Mouse (Mus musculus) CH12.LX (cell line): ENCODE data around the gene Setdb2. TPM values are rescaled to one million over a fixed set of nuclear protein-coding genes. Genes with fewer than 3 reads are reported as not detected.

Experiments used
- DNase-seq: peaks from one replicate; pipeline ENCODE4 v3.0.0-alpha.2; 2013; ENCODE audit errors: extremely low read depth
- H3K27ac ChIP-seq: 2 replicates; pipeline ENCODE4 v1.5.1; 2012; ENCODE audit warnings: low read depth, mild to moderate bottlenecking, control low read depth, moderate library complexity; ENCODE audit not compliant: insufficient read depth
- H3K27me3 ChIP-seq: replicated peaks from 2 replicates; pipeline ENCODE3; 2012; ENCODE audit warnings: inconsistent platforms
- H3K36me3 ChIP-seq, 2 experiments: replicated peaks in 1 of 2; 2 replicates each; pipeline versions ENCODE3 to v1.6.1; 2012; ENCODE audit warnings: inconsistent platforms in 1 of 2, low read length in 1 of 2, mild to moderate bottlenecking in 1 of 2, mixed read lengths in 1 of 2, moderate library complexity in 1 of 2; ENCODE audit not compliant: control insufficient read depth in 1 of 2, insufficient read depth in 1 of 2
- H3K4me1 ChIP-seq, 2 experiments: 2 replicates each; pipeline ENCODE4 v1.6.1; 2012; ENCODE audit warnings: inconsistent platforms in 1 of 2, moderate library complexity in 1 of 2; ENCODE audit not compliant: insufficient read depth in 2 of 2, control insufficient read depth in 1 of 2
- H3K4me2 ChIP-seq: 2 replicates; pipeline ENCODE4 v1.6.1; 2012; ENCODE audit warnings: low read depth, mild to moderate bottlenecking, control low read depth; ENCODE audit not compliant: poor library complexity, insufficient read depth, severe bottlenecking
- H3K4me3 ChIP-seq, 3 experiments: fragments of 150-350 bp in 1 of 3; sonication (generic) in 1 of 3; replicated peaks in 1 of 3; 2 replicates each; pipeline versions ENCODE3 to v1.5.1; 2011 to 2012; ENCODE audit warnings: low read depth in 2 of 3, low read length in 2 of 3, mild to moderate bottlenecking in 2 of 3, moderate library complexity in 2 of 3, control low read depth in 1 of 3, improper control_type of control experiment in 1 of 3, inconsistent platforms in 1 of 3, mixed read lengths in 1 of 3; ENCODE audit not compliant: poor library complexity in 1 of 3
- H3K79me2 ChIP-seq: replicated peaks from 2 replicates; pipeline ENCODE4 v1.6.1; 2012; ENCODE audit warnings: mild to moderate bottlenecking, moderate library complexity; ENCODE audit not compliant: control insufficient read depth, poor library complexity, insufficient read depth, severe bottlenecking; ENCODE audit errors: extremely low read depth
- H3K9ac ChIP-seq: 2 replicates; pipeline ENCODE4 v1.6.1; 2012; ENCODE audit warnings: low read depth, mild to moderate bottlenecking, control low read depth, moderate library complexity; ENCODE audit not compliant: insufficient read depth
- H3K9me3 ChIP-seq: replicated peaks from 2 replicates; pipeline ENCODE3; 2012; ENCODE audit warnings: low read length, inconsistent platforms, mixed read lengths
- CHD1 ChIP-seq: IDR thresholded peaks from 2 replicates; pipeline ENCODE4 v1.6.1; 2012; ENCODE audit warnings: low read depth, low read length, improper control_type of control experiment, inconsistent platforms
- CHD2 ChIP-seq: IDR thresholded peaks from 2 replicates; pipeline ENCODE4 v1.6.1; 2011; ENCODE audit warnings: low read length, improper control_type of control experiment
- ELF1 ChIP-seq: IDR thresholded peaks from 2 replicates; pipeline ENCODE4 v1.6.1; 2014; ENCODE audit warnings: low read depth, mild to moderate bottlenecking, inconsistent platforms, low read length, improper control_type of control experiment
- EP300 ChIP-seq: IDR thresholded peaks from 2 replicates; pipeline ENCODE4 v1.6.1; 2011; ENCODE audit warnings: low read length, improper control_type of control experiment
- ETS1 ChIP-seq: conservative IDR thresholded peaks from 2 replicates; pipeline ENCODE4 v1.6.1; 2012; ENCODE audit warnings: low read depth, mild to moderate bottlenecking, inconsistent platforms, low read length, improper control_type of control experiment, moderate library complexity
- GABPA ChIP-seq: IDR thresholded peaks from 2 replicates; pipeline ENCODE4 v1.6.1; 2012; ENCODE audit warnings: low read depth, low read length, improper control_type of control experiment, inconsistent platforms; ENCODE audit not compliant: insufficient replicate concordance
- HCFC1 ChIP-seq: IDR thresholded peaks from 2 replicates; pipeline ENCODE4 v1.6.1; 2012; ENCODE audit warnings: low read depth, mild to moderate bottlenecking, inconsistent platforms, low read length, improper control_type of control experiment
- IRF4 ChIP-seq: IDR thresholded peaks from 2 replicates; pipeline ENCODE4 v1.6.1; 2014; ENCODE audit warnings: low read depth, mild to moderate bottlenecking, inconsistent platforms, low read length, improper control_type of control experiment
- JUN ChIP-seq: IDR thresholded peaks from 2 replicates; pipeline ENCODE4 v1.6.1; 2011; ENCODE audit warnings: low read depth, mild to moderate bottlenecking, low read length, improper control_type of control experiment, moderate library complexity; ENCODE audit not compliant: insufficient read depth
- JUND ChIP-seq: conservative IDR thresholded peaks from 2 replicates; pipeline ENCODE4 v1.6.1; 2011; ENCODE audit warnings: low read depth, low read length, improper control_type of control experiment
- KAT2A ChIP-seq: IDR thresholded peaks from 2 replicates; pipeline ENCODE4 v1.6.1; 2012; ENCODE audit warnings: low read length, improper control_type of control experiment, inconsistent platforms; ENCODE audit not compliant: insufficient replicate concordance
- MAZ ChIP-seq: IDR thresholded peaks from 2 replicates; pipeline ENCODE4 v1.6.1; 2012; ENCODE audit warnings: low read depth, mild to moderate bottlenecking, inconsistent platforms, low read length, improper control_type of control experiment, moderate library complexity
- MEF2A ChIP-seq: IDR thresholded peaks from 2 replicates; pipeline ENCODE4 v1.6.1; 2014; ENCODE audit warnings: low read depth, mild to moderate bottlenecking, inconsistent platforms, low read length, improper control_type of control experiment, borderline replicate concordance
- MXI1 ChIP-seq: IDR thresholded peaks from 2 replicates; pipeline ENCODE4 v1.6.1; 2011; ENCODE audit warnings: mild to moderate bottlenecking, low read depth, low read length, improper control_type of control experiment
- NELFE ChIP-seq: IDR thresholded peaks from 2 replicates; pipeline ENCODE4 v1.6.1; 2011; ENCODE audit warnings: low read depth, low read length, improper control_type of control experiment
- NRF1 ChIP-seq: IDR thresholded peaks from 2 replicates; pipeline ENCODE4 v1.6.1; 2014; ENCODE audit warnings: low read depth, mild to moderate bottlenecking, inconsistent platforms, low read length, improper control_type of control experiment, moderate library complexity
- PAX5 ChIP-seq: IDR thresholded peaks from 2 replicates; pipeline ENCODE4 v1.6.1; 2012; ENCODE audit warnings: low read length, inconsistent platforms, mixed read lengths
- POLR2AphosphoS2 ChIP-seq: IDR thresholded peaks from 2 replicates; pipeline ENCODE4 v1.6.1; 2011; ENCODE audit warnings: low read depth, low read length, improper control_type of control experiment
- RAD21 ChIP-seq: IDR thresholded peaks from 2 replicates; pipeline ENCODE4 v1.6.1; 2011; ENCODE audit warnings: low read depth, mild to moderate bottlenecking, low read length, improper control_type of control experiment, moderate library complexity
- RCOR1 ChIP-seq: conservative IDR thresholded peaks from 2 replicates; pipeline ENCODE4 v1.6.1; 2012; ENCODE audit warnings: low read depth, mild to moderate bottlenecking, inconsistent platforms, low read length, improper control_type of control experiment
- SMC3 ChIP-seq: IDR thresholded peaks from 2 replicates; pipeline ENCODE4 v1.6.1; 2011; ENCODE audit warnings: low read depth, low read length, improper control_type of control experiment
- TCF12 ChIP-seq: IDR thresholded peaks from 2 replicates; pipeline ENCODE4 v1.6.1; 2014; ENCODE audit warnings: low read depth, mild to moderate bottlenecking, inconsistent platforms, low read length, improper control_type of control experiment
- UBTF ChIP-seq: IDR thresholded peaks from 2 replicates; pipeline ENCODE4 v1.6.1; 2012; ENCODE audit warnings: low read depth, mild to moderate bottlenecking, inconsistent platforms, low read length, improper control_type of control experiment, moderate library complexity
- USF2 ChIP-seq: conservative IDR thresholded peaks from 2 replicates; pipeline ENCODE4 v1.6.1; 2011; ENCODE audit warnings: low read depth, low read length, improper control_type of control experiment
- ZC3H11A ChIP-seq: IDR thresholded peaks from 2 replicates; pipeline ENCODE4 v1.6.1; 2012; ENCODE audit warnings: low read depth, mild to moderate bottlenecking, inconsistent platforms, low read length, improper control_type of control experiment
- ZKSCAN1 ChIP-seq: IDR thresholded peaks from 2 replicates; pipeline ENCODE4 v1.6.1; 2012; ENCODE audit warnings: low read depth, inconsistent platforms, low read length, improper control_type of control experiment, borderline replicate concordance
- ZMIZ1 ChIP-seq: IDR thresholded peaks from 2 replicates; pipeline ENCODE4 v1.6.1; 2012; ENCODE audit warnings: low read depth, mild to moderate bottlenecking, inconsistent platforms, low read length, improper control_type of control experiment
- ZNF384 ChIP-seq: IDR thresholded peaks from 2 replicates; pipeline ENCODE4 v1.6.1; 2012; ENCODE audit warnings: low read depth, low read length, improper control_type of control experiment, inconsistent platforms
- dilution Hi-C: fragments of 300-500 bp; cut with MboI; formaldehyde crosslinking; loops from 2 replicates; pipeline ENCODE4 v1.14.3; 2020; ENCODE audit warnings: low sequenced_read_pairs; ENCODE audit not compliant: extremely low pct_unique_long_range_greater_than_20kb, extremely low pct_ligation_motif_present
- in situ Hi-C: fragments of 300-500 bp; cut with MboI; formaldehyde crosslinking; loops from 3 replicates; pipeline ENCODE4 v1.14.3; 2019; ENCODE audit warnings: low sequenced_read_pairs, low pct_ligation_motif_present, low pct_unique_long_range_greater_than_20kb, mixed read lengths
- polyA plus RNA-seq: library from polyadenylated mRNA; unstranded; fragments of >175 nt; gene quantifications from 2 replicates; pipeline ENCODE4 v1.2.1, GENCODE M21; 2012; ENCODE audit warnings: low read depth; ENCODE audit not compliant: insufficient read length
- total RNA-seq, 2 experiments: library from RNA; depleted of rRNA; stranded (reverse); fragments of 300-350 nt in 1 of 2; fragments of >200 nt in 1 of 2; gene quantifications; 2 replicates each; pipeline ENCODE4 v1.2.3; 2012 to 2014

Gene Setdb2
- total and polyA plus RNA-seq, 3 experiments = 13.3 to 37.3 (median 14.7) TPM

GRCm38 (mm10) chr14:59430556-59430955 lies 10.1 kb downstream of the Setdb2 start:
- H3K36me3 ChIP-seq = peaks cover 12 to 37% of the 10 kb centered on the region in 2 experiments
- TF ChIP-seq KAT2A = no peak
- no peak for TF ChIP-seq ETS1
- TF ChIP-seq TCF12 = no peak
- TF ChIP-seq ZC3H11A = no peak
- no peak for TF ChIP-seq UBTF
- no peak for TF ChIP-seq ZKSCAN1
- TF ChIP-seq EP300 = no peak
- TF ChIP-seq GABPA = no peak
- TF ChIP-seq RCOR1 = no peak
- no peak for TF ChIP-seq MEF2A
- TF ChIP-seq ELF1 = no peak
- TF ChIP-seq POLR2AphosphoS2 = no peak
- no peak for TF ChIP-seq HCFC1
- TF ChIP-seq CHD1 = no peak
- TF ChIP-seq USF2 = no peak
- TF ChIP-seq ZMIZ1 = no peak
- TF ChIP-seq JUN = no peak
- no peak for TF ChIP-seq PAX5
- no peak for TF ChIP-seq IRF4
- no peak overlapping the region for H3K4me2 ChIP-seq
- dilution Hi-C loops (no loop called here), in situ Hi-C loops (no loop called here)
- H3K4me1 ChIP-seq = peaks cover 0 to 23% of the 10 kb centered on the region in 2 experiments; a peak in 2 of 4 replicates
- peaks cover 10% of the 10 kb centered on the region for H3K9me3 ChIP-seq
- H3K9ac ChIP-seq = no peak overlapping the region
- no peaks in the 10 kb centered on the region for H3K27me3 ChIP-seq
- H3K27ac ChIP-seq = no peak overlapping the region
- no peaks in the 10 kb centered on the region for H3K79me2 ChIP-seq
- DNase-seq = no peak
- H3K4me3 ChIP-seq = no peak overlapping the region

- TF ChIP-seq JUND = no peak
- no peak for TF ChIP-seq KAT2A
- no peak for TF ChIP-seq CHD2
- TF ChIP-seq SMC3 = no peak
- no peak for TF ChIP-seq CHD1
- no peak for TF ChIP-seq NRF1
- no peak for TF ChIP-seq ZMIZ1
- TF ChIP-seq MAZ = no peak
- no peak for TF ChIP-seq EP300
- TF ChIP-seq MXI1 = no peak
- no peak for TF ChIP-seq ZNF384
- no peak for TF ChIP-seq RAD21
- no peak for TF ChIP-seq JUN
- no peak for TF ChIP-seq RCOR1
- TF ChIP-seq ELF1 = no peak
- TF ChIP-seq NELFE = no peak
- TF ChIP-seq TCF12 = no peak
- TF ChIP-seq, all 38 proteins: peak for 0
- no peak overlapping the region for H3K27ac ChIP-seq
- dilution Hi-C loops = no loop called here
Measured at GRCm38 (mm10) chr14:59422912-59423663, 17.6 kb downstream of the Setdb2 start.

More at GRCm38 (mm10) chr14:59422912-59423663, 17.6 kb downstream of the Setdb2 start:
- no peak overlapping the region for H3K9ac ChIP-seq
- no peak overlapping the region for H3K4me3 ChIP-seq
- in situ Hi-C loops = no loop called here
- H3K79me2 ChIP-seq = no peaks in the 10 kb centered on the region
- no peaks in the 10 kb centered on the region for H3K27me3 ChIP-seq
- peaks cover 0 to 13% of the 10 kb centered on the region in 2 experiments; a peak in 1 of 4 replicates for H3K4me1 ChIP-seq
- no peak overlapping the region for H3K4me2 ChIP-seq
- DNase-seq = no peak
- no peaks in the 10 kb centered on the region for H3K9me3 ChIP-seq
- H3K36me3 ChIP-seq = peaks cover 12 to 49% of the 10 kb centered on the region in 2 experiments
